Mouse (Mus musculus) megakaryocyte, embryonic 14.5 days (primary cell): ENCODE measurements at regions not wholly inside any gene's neighbourhood (a gene's known extent, or its start where the extent isn't known, plus 50 kb on each side); places are given as distances from the start of the nearest gene placed in this dataset.

Experiments used
- H3K27me3 ChIP-seq: replicated peaks from 2 replicates; pipeline ENCODE3; 2012; ENCODE audit warnings: inconsistent platforms
- H3K36me3 ChIP-seq: replicated peaks from 2 replicates; pipeline ENCODE3; 2012; ENCODE audit warnings: low read length, inconsistent platforms, mixed read lengths
- H3K4me1 ChIP-seq: 2 replicates; pipeline ENCODE4 v1.6.1; 2012; ENCODE audit warnings: inconsistent platforms
- H3K4me3 ChIP-seq: replicated peaks from 2 replicates; pipeline ENCODE3; 2012; ENCODE audit warnings: moderate library complexity, mild to moderate bottlenecking, inconsistent platforms
- H3K9me3 ChIP-seq: 2 replicates; pipeline ENCODE4 v1.6.1; 2012; ENCODE audit warnings: inconsistent platforms
- FLI1 ChIP-seq: IDR thresholded peaks from 2 replicates; pipeline ENCODE4 v1.6.1; 2012; ENCODE audit warnings: low read length, inconsistent platforms, mixed read lengths
- GATA1 ChIP-seq: IDR thresholded peaks from 3 replicates; pipeline ENCODE4 v1.6.1; 2012; ENCODE audit warnings: mixed read lengths, low read length, inconsistent platforms, borderline replicate concordance

GRCm38 (mm10) chr2:28312212-28312611, 119.4 kb downstream of the Olfm1 start:
- Histone ChIP-seq H3K4me3 (no peak overlapping the region), H3K4me1 (no peaks in the 10 kb centered on the region), H3K9me3 (no peaks in the 10 kb centered on the region), H3K36me3 (no peaks in the 10 kb centered on the region), H3K27me3 (peaks cover 27% of the 10 kb centered on the region)
- TF ChIP-seq FLI1, result no peak
- TF ChIP-seq GATA1, result no peak

- Histone ChIP-seq H3K4me3 (no peak overlapping the region), H3K4me1 (peaks cover 3% of the 10 kb centered on the region; the same call in 1 of the 2 replicates), H3K36me3 (no peaks in the 10 kb centered on the region), H3K27me3 (peaks cover 28% of the 10 kb centered on the region), H3K9me3 (no peaks in the 10 kb centered on the region)
- TF ChIP-seq FLI1, result no peak
Observed at GRCm38 (mm10) chr2:28325502-28325901, 121.1 kb upstream of the Ppp1r26 start.

DNA sequence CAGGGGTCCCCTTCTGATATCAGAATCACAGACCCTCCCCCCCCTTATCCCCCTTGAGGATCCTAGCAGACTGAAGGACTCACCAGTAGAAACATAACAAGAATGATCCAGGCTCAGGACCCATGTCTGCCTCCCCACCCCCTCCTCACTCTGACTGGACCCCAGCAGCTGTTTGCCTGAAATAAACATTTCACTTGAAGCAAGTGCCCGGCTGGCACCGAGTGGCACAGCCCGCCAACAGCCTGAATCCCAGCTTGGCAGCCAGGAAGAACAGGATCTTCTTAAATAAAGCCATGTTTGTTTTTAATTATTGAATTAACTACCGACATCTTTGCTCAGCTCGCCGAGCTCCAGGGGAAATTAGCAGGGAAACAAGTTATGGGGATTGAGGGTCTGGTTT, 120.5 kb upstream of the Ppp1r26 start:
- Histone ChIP-seq H3K27me3 (peaks cover 30% of the 10 kb centered on the region), H3K4me3 (no peak overlapping the region), H3K9me3 (no peaks in the 10 kb centered on the region), H3K36me3 (no peaks in the 10 kb centered on the region), H3K4me1 (peaks cover 3% of the 10 kb centered on the region; the same call in 1 of the 2 replicates)
- TF ChIP-seq GATA1, result no peak
- TF ChIP-seq FLI1, result no peak

DNA sequence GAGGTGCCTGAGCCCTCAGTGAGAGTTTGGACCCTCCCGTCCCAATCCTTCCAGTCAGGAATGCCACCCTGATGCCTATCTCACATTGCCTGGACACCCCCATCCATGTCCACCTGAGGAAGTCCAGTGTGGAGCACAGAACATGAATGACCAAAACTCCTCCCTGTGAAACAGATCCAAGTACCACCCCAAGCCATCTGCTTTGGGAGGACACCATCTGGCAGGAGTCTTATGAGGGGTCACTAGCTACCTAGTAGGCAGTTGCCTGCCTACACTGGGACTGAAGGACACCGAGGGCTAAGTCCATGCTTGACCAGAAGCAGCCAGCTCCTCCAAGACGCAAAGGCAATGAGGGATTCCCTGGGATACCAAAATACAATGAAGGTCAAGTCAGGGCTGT, 119.9 kb upstream of the Ppp1r26 start:
- Histone ChIP-seq H3K4me3 (no peak overlapping the region), H3K36me3 (no peaks in the 10 kb centered on the region), H3K9me3 (no peaks in the 10 kb centered on the region), H3K4me1 (peaks cover 3% of the 10 kb centered on the region; the same call in 1 of the 2 replicates), H3K27me3 (peaks cover 34% of the 10 kb centered on the region)
- TF ChIP-seq FLI1 (no peak), GATA1 (no peak)

GRCm38 (mm10) chr2:28329130-28329529, 117.5 kb upstream of the Ppp1r26 start:
- no peak for TF ChIP-seq GATA1
- TF ChIP-seq FLI1, result no peak

GRCm38 (mm10) chr2:28335141-28335789, 111.3 kb upstream of the Ppp1r26 start:
- Histone ChIP-seq H3K4me1 (no peaks in the 10 kb centered on the region), H3K36me3 (no peaks in the 10 kb centered on the region), H3K9me3 (no peaks in the 10 kb centered on the region), H3K4me3 (no peak overlapping the region), H3K27me3 (peaks cover 39% of the 10 kb centered on the region)
- TF ChIP-seq GATA1, result no peak
- TF ChIP-seq FLI1, result no peak

More at GRCm38 (mm10) chr2:28329130-28329529, 117.5 kb upstream of the Ppp1r26 start:
- Histone ChIP-seq H3K27me3 (peaks cover 36% of the 10 kb centered on the region), H3K4me3 (no peak overlapping the region), H3K36me3 (no peaks in the 10 kb centered on the region), H3K9me3 (no peaks in the 10 kb centered on the region), H3K4me1 (peaks cover 3% of the 10 kb centered on the region; the same call in 1 of the 2 replicates)

GRCm38 (mm10) chr2:28335810-28336209, 110.8 kb upstream of the Ppp1r26 start:
- no peak overlapping the region for H3K4me3 ChIP-seq
- H3K36me3 ChIP-seq, result no peaks in the 10 kb centered on the region
- no peaks in the 10 kb centered on the region for H3K4me1 ChIP-seq
- no peak for TF ChIP-seq GATA1
- no peak for TF ChIP-seq FLI1
- no peaks in the 10 kb centered on the region for H3K9me3 ChIP-seq
- peaks cover 40% of the 10 kb centered on the region for H3K27me3 ChIP-seq

DNA sequence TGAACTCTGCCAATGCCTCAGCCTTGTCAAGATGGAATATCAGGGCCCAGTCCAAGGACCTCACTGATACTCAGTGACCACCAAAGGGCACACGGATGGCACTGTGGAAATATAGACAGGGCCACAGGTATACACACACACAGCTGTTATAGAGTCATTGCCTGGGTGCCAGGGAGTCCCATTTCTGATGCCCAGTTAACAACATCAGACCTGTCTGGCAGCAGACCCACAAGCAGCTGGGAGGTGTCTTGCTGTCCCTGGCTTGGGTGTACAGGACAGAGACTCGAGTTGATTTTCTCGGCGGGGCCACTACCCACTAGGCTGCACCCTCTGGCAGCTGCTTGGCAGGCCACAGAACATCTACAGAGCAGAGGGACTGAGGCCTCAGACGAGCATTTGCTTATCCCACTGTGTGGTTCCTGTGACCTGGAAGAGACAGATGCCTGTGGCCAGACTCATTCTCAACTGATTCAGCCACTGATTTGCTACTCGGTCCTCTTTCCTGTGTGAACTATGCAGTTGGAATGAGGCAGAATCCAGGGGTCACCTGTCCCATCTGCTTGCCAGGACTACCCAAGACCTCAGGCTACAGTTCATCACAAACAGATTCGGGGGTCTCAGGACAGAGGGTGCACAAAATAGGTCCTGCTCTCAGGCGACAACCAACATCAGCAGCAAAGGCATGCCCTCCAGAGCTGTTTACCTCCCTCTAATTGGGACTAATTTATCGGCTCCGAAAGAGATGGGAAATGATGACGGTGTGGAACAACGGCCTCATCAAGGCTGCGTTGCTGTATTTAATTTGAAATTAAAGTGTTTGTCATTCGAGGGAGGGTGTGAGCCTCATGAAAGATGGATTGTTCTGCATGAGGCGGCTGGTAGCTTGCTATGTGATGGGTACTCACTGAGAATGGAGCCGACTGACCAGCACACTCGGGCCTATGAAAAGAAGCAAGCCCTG, 110.0 kb upstream of the Ppp1r26 start:
- no peaks in the 10 kb centered on the region for H3K4me1 ChIP-seq
- no peaks in the 10 kb centered on the region for H3K36me3 ChIP-seq
- no peak overlapping the region for H3K4me3 ChIP-seq
- no peaks in the 10 kb centered on the region for H3K9me3 ChIP-seq
- TF ChIP-seq GATA1, result no peak
- no peak for TF ChIP-seq FLI1
- H3K27me3 ChIP-seq, result peaks cover 34% of the 10 kb centered on the region

- Histone ChIP-seq H3K36me3 (no peaks in the 10 kb centered on the region), H3K4me3 (no peak overlapping the region), H3K9me3 (no peaks in the 10 kb centered on the region), H3K27me3 (peaks cover 28% of the 10 kb centered on the region), H3K4me1 (no peaks in the 10 kb centered on the region)
- TF ChIP-seq FLI1, result no peak
- no peak for TF ChIP-seq GATA1
Observed at GRCm38 (mm10) chr2:28337561-28337960, 109.0 kb upstream of the Ppp1r26 start.

- Histone ChIP-seq H3K4me1 (no peaks in the 10 kb centered on the region), H3K27me3 (peaks cover 23% of the 10 kb centered on the region), H3K4me3 (no peak overlapping the region), H3K9me3 (no peaks in the 10 kb centered on the region), H3K36me3 (no peaks in the 10 kb centered on the region)
- no peak for TF ChIP-seq FLI1
- TF ChIP-seq GATA1, result no peak
Observed at GRCm38 (mm10) chr2:28341304-28341703, 105.3 kb upstream of the Ppp1r26 start.
